Mouse (Mus musculus) forebrain, embryonic 12.5 days (tissue): ENCODE measurements at regions not wholly inside any gene's neighbourhood (a gene's known extent, or its start where the extent isn't known, plus 50 kb on each side); places are given as distances from the start of the nearest gene placed in this dataset. TPM values are rescaled to one million over a fixed set of nuclear protein-coding genes. Genes with fewer than 3 reads are reported as not detected.
"Not testable (repeated sequence)": the region's sequence is repeated elsewhere in the genome, so short reads cannot be mapped to it uniquely, and the experiment has no call there.

Experiments used
- ATAC-seq: fragments of 200-750 bp; cut with Nextera tagmentation; 2 replicates; pipeline ENCODE4 v1.8.0; 2017; ENCODE audit warnings: moderate TSS enrichment; ENCODE audit not compliant: low FRiP score
- H3K27ac ChIP-seq: fragments of 300-500 bp; sonication (generic); 2 replicates; pipeline ENCODE4 v1.5.1; 2016; ENCODE audit warnings: mild to moderate bottlenecking
- H3K27me3 ChIP-seq: fragments of 300-500 bp; sonication (generic); 2 replicates; pipeline ENCODE4 v1.6.1; 2016; ENCODE audit warnings: mild to moderate bottlenecking
- H3K36me3 ChIP-seq: fragments of 300-500 bp; sonication (generic); replicated peaks from 2 replicates; pipeline ENCODE4 v1.6.1; 2016; ENCODE audit warnings: mild to moderate bottlenecking
- H3K4me1 ChIP-seq: fragments of 300-500 bp; sonication (generic); 2 replicates; pipeline ENCODE4 v1.6.1; 2016
- H3K4me2 ChIP-seq: fragments of 300-500 bp; sonication (generic); 2 replicates; pipeline ENCODE4 v1.6.1; 2016; ENCODE audit warnings: mild to moderate bottlenecking, moderate library complexity
- H3K4me3 ChIP-seq: fragments of 300-500 bp; sonication (generic); replicated peaks from 2 replicates; pipeline ENCODE4 v1.5.1; 2016; ENCODE audit warnings: mild to moderate bottlenecking
- H3K9ac ChIP-seq: fragments of 300-500 bp; sonication (generic); 2 replicates; pipeline ENCODE4 v1.6.1; 2016; ENCODE audit warnings: mild to moderate bottlenecking
- H3K9me3 ChIP-seq: fragments of 300-500 bp; sonication (generic); 2 replicates; pipeline ENCODE4 v1.6.1; 2016
- WGBS: fragments of 180-500 bp; shearing (Covaris S2); methylation state at CpG from one replicate; pipeline ENCODE4 v1.1.7; 2016; 5-methylcytosine and 5-hydroxymethylcytosine counted together
- microRNA-seq: library from miRNA; unstranded; fragments of <30 nt; microRNA quantifications from one replicate; pipeline ENCODE4, GENCODE M21; 2017

GRCm38 (mm10) chr12:23216521-23216920 is 563.5 kb downstream of the Gm10330 start:
- not testable (repeated sequence) for H3K4me1 ChIP-seq, H3K9ac ChIP-seq, H3K9me3 ChIP-seq, H3K27me3 ChIP-seq, ATAC-seq, H3K27ac ChIP-seq, H3K4me2 ChIP-seq, H3K36me3 ChIP-seq, H3K4me3 ChIP-seq
- 63% methylated on average over 1 of the region's 5 CpGs for WGBS

- 2% methylated on average over 31 of the region's 42 CpGs for whole genome bisulfite sequencing
- not testable (repeated sequence) for H3K27ac ChIP-seq, H3K27me3 ChIP-seq, H3K4me1 ChIP-seq, H3K9me3 ChIP-seq, H3K36me3 ChIP-seq
- Histone ChIP-seq H3K4me3 (peak overlapping the region; percentile 44), H3K4me2 (peak overlapping the region; percentile 50), H3K9ac (peak overlapping the region; percentile 48; the same call in 1 of the 2 replicates)
- peak; percentile 76 for ATAC-seq
Measured at GRCm38 (mm10) chr12:23189546-23189945, 590.5 kb downstream of the Gm10330 start.

- H3K9ac ChIP-seq, result peak overlapping the region; percentile 48; the same call in 1 of the 2 replicates
- H3K27me3 ChIP-seq, ATAC-seq, H3K36me3 ChIP-seq, H3K27ac ChIP-seq, H3K4me1 ChIP-seq, H3K9me3 ChIP-seq: not testable (repeated sequence)
- 1% methylated on average over 46 of the region's 50 CpGs for WGBS
- peak overlapping the region; percentile 50 for H3K4me2 ChIP-seq
- H3K4me3 ChIP-seq, result peak overlapping the region; percentile 44
Measured at GRCm38 (mm10) chr12:23189110-23189509, 591.0 kb downstream of the Gm10330 start.

Small RNA genes lying in the stretch of these regions (microRNA-seq; reads per million reads assigned to microRNA genes)
- not detected for gene Gm26140
